Mouse (Mus musculus) right cerebral cortex, adult 2 months (tissue): ENCODE results near the gene Tmem208.
"Not testable (repeated sequence)": the region's sequence is repeated elsewhere in the genome, so short reads cannot be mapped to it uniquely, and the experiment has no call there.

Source experiments
- DNase-seq, 2 experiments: peaks; one replicate each; pipeline ENCODE4 v3.0.0; 2021 to 2022; ENCODE audit warnings: low spot score in 2 of 2

Gene Tmem208

DNA sequence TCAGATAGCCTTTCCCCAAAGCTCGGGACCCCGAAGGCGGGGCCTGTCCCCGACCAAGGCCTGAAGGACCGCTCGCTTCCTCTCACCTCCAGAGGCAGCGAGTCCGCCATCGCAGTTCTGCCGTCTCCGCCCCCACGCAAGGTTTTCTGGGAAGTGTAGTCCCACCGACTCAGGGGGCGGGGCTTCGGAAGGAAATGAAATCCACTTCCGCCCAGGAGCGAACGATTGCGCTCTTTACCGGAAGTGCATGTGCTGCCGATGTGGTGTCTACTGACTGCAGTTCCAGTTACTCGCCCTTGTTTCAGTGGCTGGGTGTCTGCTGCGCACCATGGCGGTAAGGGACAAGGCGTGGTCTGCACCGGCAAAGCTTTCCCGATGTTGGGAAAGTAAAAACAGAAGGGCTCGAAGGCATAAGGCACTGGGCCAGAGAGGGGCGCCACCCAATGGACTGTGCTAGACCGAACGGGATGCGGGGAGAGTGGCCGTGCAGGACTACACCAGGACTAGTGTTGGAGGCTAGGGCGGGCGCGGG lies at the start of gene Tmem208, which contains the start of gene Lrrc29:
Gene Tmem208, plus strand, starts transcription at position 214 of the 532 bp plus-strand sequence.
Gene Lrrc29, minus strand, starts transcription at position 138 of the 532 bp plus-strand sequence.
- peak; percentile 96 to 98 for DNase-seq

DNA sequence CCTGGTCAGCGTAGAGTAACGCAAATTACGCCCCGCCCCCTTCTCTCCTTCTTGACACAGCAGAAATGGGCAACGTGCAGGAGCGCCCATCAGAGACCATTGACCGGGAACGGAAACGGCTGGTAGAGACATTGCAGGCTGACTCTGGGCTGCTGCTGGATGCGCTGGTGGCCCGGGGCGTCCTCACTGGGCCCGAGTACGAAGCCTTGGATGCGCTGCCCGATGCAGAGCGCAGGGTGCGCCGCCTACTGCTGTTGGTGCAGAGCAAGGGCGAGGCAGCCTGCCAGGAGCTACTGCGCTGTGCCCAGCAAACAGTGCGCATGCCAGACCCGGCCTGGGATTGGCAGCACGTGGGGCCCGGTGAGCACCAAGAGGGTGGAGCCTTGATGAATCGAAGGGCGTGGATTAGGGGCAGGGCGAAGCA lies 47.2 kb upstream of the Tmem208 start:
- DNase-seq: peak; percentile 81 to 87

DNA sequence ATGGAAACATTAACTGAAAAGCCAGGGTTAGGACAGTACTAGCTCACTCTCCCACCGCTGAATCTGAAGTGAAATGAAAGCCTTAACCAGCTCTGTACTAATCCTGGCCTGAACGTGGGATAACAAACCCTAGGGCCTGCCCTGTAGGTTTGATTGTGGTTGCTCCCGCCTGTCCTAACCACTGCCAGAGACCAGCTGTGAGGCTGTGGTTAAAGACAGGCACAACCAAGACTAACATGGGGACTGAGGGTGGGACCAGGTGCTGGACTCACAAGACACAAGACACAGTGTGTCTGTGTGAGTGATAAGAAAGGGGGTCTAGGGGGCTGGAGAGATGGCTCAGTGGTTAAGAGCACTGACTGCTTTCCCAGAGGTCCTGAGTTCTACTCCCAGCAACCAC lies 45.6 kb upstream of the Tmem208 start:
- no peak for DNase-seq

DNA sequence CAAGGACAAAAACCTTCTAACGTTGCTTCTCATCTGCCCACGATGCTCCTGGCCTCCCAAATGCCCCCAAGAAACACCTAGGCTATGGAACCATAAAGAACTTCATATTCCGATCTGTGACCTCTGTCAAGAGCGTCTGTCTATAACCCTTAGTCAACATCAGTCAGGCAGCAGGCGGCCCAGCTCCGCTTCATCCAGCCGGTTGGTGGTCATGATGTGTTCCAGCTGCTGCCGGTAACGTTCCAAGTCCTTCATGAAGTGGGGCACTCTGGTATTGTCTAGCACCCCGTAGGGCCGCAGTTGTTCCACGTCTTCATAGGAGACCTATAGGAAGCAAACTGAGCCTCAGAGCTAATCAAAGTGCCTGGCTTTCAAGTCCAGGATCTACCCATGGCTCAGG lies 44.3 kb upstream of the Tmem208 start:
- DNase-seq: no peak

DNA sequence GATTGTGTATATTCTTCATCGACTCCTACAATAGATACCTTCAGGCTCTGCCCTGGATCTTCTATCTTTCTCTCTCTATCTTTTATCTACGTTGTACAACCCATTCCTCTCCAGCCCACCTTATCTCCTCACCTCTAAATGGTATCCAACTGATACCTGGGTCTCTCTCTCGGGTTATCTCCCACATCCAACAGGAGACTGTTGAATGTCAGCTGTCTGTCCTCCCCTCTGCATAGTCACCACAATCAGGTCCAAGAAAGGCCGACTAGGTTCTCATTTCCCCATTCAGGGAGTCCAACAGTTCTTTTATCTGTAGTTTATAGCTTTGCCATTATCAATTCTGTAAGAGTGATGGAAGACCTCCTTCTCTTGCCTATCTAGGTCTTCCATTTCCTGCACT lies 43.9 kb upstream of the Tmem208 start:
- no peak for DNase-seq

DNA sequence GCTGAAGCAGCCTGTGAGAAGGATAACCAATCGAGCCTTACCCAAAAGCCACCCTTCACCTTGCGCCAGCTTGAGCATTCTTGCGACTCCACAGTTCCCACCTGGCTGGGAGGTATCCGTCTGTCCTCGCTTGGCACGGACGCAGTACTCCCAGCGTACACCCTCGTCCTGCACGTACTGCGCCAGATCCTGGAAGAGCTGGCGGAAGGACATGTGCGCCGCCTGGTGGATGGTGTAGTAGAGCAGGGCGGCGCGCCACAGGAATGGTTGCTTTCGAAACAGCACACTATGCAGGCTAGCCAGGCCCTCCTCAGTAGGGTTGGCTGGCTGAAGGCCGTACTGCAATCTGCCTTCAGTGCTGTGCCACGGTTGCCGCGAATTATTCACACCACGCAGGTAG lies 43.1 kb upstream of the Tmem208 start:
- DNase-seq: no peak

DNA sequence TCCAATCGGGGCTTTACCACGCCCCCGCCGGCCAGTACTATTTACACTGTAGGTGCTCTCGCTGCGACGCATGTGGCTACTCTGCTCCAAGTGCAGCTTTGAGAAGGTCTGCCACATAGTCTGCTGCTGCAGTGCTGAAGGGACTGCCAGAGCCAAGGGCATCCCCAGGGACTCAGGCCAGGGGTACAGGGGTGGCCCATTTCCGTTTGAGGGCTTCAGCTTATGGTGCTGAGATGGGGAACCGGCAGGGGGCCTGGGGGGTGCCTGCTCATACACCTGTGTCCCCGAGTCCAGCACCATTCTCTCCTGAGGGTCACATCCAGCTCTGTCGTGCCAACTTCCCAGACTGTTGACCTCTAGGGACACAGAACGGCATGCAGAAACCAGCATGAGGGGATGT lies 40.6 kb upstream of the Tmem208 start:
- no peak for DNase-seq

DNA sequence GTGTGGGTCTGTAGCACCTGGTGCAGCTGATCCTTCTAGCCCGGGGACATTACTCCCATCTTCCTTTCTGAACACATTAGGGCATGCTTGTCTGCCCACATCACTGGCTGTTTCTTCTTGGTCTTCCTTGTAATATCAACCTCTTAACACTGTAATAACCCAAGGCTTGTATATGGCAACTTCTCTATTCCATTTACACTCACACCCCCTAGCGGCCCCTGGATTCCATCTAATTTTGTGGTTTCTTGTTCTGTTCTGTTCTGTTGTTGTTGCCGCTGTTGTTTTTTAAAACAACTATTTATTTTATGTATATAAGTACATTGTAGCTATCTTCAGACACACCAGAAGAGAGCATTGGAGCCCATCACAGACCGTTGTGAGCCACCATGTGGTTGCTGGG lies 39.2 kb upstream of the Tmem208 start:
- DNase-seq: no peak

DNA sequence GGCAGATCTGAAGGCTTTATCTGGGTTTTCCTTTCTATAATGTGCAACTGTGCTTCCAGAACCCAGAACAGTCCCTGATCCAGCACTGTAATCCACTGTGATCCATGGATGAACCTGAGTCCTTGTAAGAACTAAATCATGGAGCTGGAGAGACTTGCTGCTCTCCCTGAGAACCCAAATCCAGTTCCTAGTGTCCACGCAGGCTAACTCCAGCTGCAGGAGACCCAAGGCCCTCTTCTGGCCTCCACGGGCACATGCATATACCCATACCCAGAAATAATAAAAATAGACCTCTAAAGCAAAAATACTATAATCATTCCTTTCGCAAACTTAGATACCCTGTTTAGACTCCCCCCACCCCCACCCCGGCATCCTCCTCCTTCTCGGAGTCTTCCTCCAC lies 37.9 kb upstream of the Tmem208 start:
- DNase-seq: no peak

DNA sequence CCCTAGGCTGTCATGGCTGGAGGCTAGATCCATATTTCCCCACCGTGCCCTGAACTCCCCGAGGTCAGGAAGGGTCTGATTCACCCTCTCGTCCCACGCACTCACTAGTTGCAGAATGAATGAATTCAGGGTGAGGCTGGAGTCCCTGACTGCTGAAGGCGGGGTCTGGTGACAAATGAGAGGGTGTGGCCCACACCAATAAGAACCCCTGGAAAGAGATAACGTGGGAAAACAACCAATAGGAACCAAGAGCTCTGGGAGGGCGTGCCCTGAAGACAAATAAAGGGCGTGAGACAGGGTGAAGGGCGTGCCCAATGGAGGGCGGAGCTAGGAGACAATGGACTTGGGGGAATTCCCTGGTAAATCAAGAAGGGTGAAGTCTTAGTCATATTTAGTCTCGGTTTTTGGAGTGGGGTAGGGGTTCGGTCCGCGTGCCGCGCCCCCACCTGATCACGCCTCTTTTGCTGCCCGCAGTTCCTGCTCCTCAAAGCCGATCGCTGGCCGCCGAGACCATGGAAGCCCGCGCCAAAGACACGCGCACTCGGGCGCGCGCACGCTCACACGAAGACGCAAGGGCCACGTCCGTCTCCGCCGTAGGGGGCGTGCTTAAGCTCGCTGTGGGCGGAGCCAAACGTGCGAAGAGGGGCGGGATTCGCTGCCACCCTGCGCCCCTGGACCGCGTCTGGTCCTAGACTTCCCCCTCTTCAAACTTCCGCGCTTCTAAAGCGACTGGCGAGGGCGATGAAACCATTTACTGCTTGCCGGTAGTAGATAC lies 37.0 kb upstream of the Tmem208 start:
- DNase-seq: peak; percentile 95 to 96

DNA sequence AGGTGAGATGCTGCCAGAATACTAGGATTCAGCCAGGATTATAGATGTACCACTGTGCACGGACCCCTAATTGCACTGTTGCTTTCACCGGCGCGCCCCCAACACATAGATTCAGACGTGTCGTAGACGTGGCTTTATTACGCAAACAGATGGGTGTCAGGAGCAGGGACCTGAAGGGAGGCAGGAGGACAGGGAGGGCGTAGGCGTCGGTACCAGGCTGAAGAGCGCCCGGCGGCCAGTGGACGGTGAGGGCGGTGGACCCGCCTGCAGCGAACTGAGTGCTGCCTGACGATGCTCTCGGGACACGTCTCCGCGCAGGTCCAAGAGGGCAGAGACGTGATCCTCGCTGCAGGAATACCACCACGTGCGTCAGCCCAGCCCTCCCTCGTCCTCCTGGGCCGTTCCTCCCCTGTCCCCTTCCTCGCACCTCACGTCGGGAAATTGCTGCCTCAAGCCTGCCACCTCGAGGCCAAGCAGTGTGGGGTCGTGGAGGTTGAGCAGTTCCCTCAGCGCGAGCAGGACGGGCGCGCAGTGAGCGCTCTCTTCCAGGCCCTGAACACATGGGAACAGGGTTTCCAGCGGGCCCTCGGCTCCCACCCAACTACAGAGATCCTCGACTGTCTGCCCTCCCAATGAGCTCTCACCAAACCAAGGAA lies 36.2 kb upstream of the Tmem208 start, which contains the start of gene 4931428F04Rik:
Gene 4931428F04Rik, minus strand, starts transcription at position 60 of the 656 bp plus-strand sequence.
- DNase-seq: peak in 1 of 2 experiments; percentile 56

DNA sequence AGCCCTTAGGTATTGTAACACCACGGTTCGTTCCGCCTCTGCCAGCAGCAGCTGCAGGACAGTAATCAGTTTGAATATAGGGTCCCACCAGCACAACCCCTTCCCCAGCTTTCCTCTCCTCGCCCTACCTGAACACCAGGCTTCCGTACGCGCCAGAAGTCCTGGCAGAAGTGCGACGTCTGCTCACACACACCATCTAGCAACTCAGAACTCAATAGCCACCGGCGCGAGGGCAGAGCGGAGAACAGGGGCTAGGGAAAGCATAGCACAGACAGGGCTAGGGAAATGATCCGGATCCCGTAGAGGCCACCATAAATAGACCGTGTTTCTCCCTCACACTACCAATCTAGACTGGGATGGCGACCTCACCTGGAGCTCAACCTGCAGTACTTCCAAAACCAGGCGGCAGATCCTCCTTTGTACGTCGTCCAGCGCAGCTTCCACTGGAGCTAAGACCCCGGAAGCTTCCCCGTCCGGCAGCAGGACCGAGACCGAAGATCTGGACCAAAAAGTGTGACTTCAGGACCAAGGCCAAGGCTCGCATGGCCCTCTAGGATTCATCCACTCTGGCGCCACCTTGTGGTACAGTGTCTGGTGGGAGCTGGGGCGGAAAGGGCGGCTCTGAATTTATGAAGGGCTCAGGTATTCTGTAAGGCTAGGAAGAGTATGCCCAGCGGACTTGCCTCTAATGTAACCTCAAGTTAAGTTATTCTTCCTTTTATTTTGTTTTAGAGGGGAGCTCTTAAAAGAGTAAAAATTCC lies 35.4 kb upstream of the Tmem208 start:
- peak; percentile 74 to 81 for DNase-seq

DNA sequence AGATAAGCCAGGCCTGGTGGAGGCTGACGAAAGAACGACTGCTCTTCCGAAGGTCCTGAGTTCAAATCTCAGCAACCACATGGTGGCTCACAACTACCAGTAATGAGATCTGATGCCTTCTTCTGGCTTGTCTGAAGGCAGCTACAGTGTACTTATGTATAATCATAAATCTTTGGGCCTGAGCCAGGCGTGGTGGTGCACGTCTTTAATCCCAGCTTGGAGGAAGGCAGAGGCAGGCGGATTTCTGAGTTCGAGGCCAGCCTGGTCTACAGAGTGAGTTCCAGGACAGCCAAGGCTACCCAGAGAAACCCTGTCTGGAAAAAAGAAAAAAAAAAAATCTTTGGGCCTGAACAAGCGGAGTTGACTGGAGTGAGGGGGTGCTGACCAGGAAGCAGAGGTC lies 34.8 kb upstream of the Tmem208 start:
- DNase-seq: not testable (repeated sequence)

DNA sequence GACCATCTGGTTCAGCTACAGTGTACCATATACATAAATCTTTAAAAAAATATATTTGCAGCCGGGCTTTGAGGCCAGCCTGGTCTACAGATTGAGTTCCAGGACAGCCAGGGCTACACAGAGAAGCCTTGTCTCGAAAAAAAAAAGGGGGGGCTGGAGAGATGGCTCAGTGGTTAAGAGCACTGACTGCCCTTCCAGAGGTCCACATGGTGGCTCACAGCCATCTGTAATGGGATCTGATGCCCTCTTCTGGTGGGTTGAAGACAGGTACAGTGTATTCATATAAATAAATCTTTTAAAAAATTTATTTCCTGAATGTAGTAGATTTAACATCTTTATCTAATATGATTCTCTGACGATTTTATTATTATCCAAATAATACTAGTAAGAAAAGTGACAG lies 34.4 kb upstream of the Tmem208 start:
- not testable (repeated sequence) for DNase-seq

DNA sequence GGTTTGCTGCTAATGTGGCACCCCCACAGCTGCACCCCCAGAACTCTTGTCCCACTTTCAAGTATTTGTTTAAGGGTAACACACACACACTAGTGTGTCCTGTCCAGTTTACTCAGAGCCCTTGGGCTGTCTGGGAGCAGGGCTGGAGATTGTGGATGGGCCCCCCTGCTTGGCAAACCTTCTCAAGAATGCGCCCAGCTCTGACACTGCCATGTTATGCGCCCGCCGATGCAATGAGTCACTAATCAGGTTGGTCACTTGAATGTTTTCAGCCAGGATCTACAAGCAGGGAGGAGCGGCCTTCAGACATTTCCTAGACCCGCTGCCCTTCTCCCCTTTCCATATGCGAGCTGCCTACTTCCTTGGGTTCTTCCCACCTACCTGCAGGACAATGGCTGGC lies 33.7 kb upstream of the Tmem208 start:
- no peak for DNase-seq

DNA sequence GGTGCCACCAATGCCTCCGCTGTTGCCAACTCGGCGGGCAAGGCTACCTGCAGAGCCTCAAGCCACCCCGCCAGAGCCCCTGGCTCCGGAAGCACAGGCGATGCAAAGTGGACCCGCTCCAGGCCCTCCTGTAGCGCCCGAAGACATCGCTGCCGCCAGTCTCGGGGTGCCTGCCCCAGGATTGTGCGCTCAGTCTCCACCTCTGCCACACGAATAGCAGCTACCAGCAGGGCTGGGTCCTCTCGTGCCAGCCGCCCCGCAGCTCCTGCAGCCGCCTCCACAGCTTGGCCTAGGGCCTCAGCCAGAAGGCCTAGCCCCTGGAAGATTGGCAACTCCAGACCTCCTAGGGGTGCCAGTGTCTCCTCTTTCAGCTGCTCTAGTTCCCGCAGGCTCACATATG lies 32.7 kb upstream of the Tmem208 start:
- no peak for DNase-seq

DNA sequence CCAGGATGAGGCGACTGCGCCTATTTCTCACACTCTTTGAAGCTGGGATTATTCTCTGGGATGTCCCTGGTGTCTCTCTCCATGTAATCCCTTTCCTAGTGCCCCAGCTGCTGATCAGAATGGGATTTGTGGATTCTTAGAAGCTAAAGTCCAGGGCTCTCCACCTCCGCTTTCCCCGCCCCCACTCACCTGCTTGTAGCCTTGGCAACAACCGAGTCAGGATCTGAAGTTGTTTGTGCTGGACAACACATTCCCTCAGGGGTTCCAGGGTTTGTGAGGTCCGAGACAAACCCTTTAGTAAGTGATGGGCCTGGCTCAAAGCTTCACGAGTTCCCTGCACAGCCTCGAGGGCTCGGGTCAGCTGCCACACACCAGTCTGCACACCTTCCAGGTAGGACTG lies 31.4 kb upstream of the Tmem208 start:
- DNase-seq: no peak

DNA sequence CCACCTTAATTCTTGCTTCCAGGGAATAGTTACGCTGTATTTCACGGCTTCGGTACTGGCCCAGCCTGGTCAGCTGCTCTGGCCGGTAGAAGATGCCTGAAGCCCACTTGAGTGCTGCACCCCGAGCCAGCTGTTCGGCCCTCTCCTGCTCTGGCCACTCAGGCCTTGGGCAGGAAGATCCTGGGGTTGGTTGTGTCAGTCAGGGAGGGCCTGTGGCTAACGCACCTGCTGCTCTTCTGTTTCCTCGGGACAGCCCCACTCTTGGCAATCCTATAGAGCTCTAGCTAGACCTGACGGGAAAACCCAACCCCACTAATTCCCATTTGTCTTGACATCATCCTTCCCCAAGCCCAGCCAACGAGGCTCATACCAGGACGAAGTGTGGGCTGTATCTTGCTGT lies 30.9 kb upstream of the Tmem208 start:
- no peak for DNase-seq

DNA sequence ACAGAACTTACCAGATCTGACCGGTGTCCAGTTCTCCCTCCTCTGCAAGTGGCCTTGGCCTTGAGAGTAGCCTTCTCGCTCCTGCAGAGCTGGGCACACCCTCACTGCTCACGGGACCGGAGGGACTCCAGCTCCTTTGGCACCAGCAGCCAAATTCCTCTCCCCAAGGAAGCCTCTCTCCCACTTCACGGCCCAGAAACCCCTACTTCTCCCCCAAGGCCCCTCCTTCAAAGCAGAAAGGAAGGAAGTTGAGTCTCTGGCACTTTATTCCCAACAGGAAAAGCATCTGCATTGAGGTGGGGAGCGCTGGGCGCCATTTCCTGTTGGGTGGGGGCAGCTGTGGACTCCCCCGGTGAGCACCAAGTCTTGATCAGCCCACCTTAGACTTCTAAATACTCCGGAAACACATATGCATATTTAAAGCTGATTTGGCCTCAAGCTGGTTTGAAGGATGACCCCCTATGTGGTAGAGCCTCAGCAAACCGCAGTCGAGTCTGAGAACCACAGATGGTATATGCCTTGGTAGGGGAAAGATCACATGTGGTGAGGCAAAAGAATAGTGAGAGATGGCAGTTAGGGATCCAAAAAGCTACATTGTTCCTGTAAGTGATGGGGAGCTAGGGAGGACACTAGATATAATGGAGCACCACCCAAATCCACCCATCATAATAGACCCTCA lies 30.1 kb upstream of the Tmem208 start, which contains the start of gene Exoc3l:
Gene Exoc3l, minus strand, starts transcription at position 207 of the 679 bp plus-strand sequence.
- no peak for DNase-seq

DNA sequence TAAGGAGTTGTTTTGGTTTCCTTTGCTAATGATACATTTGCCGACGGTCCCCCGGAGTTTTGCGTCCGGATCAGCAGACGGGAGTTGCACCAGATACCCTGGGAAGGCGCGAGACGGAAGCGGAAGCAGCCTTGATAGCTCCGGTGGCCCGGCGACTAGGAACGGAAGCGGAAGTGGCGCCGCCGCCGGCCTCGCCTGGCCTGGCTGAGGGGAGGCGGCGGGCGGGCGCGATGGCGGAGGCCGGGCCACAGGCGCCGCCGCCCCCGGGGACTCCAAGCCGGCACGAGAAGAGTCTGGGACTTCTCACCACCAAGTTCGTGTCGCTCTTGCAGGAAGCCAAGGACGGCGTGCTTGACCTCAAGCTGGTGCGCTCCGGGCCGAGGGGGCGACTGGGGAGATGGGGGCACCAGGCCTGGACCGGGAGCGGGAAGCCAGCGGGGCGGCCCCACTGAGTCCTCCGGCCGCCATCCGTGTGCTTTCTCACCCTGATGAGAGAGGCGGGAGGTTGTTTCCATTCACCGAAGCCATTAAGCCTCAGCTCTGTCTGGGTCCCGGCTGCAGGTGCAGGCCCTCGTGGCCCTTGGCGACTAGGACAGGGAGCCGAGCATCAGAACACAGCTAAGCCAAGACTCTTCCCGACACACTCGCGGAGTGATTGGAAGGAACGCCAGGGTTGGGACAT lies 28.5 kb upstream of the Tmem208 start, which contains the start of gene E2f4:
Gene E2f4, plus strand, starts transcription at position 153 of the 682 bp plus-strand sequence.
- peak; percentile 94 for DNase-seq
